Mouse (Mus musculus) liver, adult 2 months (tissue): Measurements from ENCODE around the gene Tmem132d.

Source experiments
- CTCF ChIP-seq: fragments of 200-500 bp; IDR thresholded peaks from 2 replicates; pipeline ENCODE4 v1.5.1; 2011; ENCODE audit warnings: low read depth, low read length, control low read depth
- POLR2A ChIP-seq: fragments of 200-500 bp; IDR thresholded peaks from 2 replicates; pipeline ENCODE4 v1.6.1; 2011; ENCODE audit warnings: low read length, control low read depth; ENCODE audit not compliant: insufficient read depth; ENCODE audit errors: extremely low read depth

DNA sequence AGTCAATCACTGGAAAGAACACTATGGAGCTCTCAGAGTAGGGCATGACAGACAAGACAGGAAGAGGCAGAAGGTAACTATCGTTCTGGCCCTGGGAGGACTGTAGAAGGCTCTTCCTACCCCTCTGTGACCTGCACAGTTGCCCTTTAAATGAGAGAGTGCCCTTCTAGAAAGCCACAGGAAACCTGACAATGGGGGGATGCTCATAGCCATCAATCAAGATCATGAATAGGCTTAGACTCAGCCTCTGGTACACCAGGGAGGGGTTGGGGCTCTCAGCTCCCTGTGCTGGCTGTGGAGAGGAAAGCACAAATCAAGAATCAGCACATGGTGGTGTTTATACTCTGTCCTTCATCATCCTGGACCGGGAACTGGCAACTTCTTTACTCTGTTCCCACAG lies 227.2 kb downstream of the Tmem132d start:
- TF ChIP-seq CTCF (no peak), POLR2A (no peak)
